ENCODE assay signal across 8 mouse cellular contexts in the genomic region with DNA sequence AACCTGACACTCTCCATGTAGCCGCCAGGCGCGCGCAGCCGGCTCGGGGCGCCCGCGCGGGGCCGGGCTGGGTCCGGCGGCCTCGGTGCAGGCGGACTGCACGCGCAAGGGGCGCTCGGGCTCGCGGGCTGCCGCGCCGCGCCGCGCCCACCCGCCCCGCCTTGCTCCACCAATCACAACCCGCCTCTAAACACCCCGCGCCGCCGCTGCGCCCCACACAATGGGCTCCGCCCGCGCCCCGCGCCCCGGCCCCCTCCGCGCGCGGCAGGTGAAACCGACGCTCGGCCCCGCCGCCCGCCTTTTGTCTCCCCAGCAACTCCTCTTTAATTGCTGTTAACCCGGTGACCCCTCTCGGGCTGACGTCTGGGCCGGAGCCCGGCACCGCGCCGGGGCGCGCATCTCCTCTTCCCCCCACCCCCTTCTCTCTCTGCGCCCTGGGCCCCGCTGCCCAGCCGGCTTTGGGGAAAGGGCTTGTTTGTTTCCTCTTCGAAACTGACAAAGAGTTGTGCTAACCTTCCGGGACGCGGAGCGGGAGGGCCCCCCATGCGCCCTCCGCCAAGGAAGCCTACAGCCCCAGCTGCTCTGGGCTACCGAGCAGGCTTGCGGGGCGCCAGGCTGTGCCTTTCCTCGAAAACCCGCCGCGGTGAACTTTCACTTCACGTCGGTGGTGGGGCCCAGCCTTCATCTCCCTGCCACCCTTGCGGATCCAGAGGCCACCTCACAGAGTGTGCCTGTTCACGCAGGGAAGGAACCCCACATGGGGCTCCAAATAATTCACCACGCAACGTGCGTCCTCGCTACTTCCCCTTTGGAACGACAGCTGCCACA.
DNase-seq lines count a peak whose midpoint lies in the region; ATAC-seq lines count a peak whose summit lies in the region.

No protein-coding gene starts in this region.

- no peaks in the 10 kb centered on the region for H3K36me3 ChIP-seq in forebrain, embryonic 10.5 days (replicated peaks)
- H3K36me3 ChIP-seq in limb, embryonic 11.5 days (ENCODE audit: control insufficient read depth, insufficient read depth, low read length): no peaks in the 10 kb centered on the region
- H3K36me3 ChIP-seq in midbrain, embryonic 10.5 days: no peaks in the 10 kb centered on the region

- ATAC-seq in hematopoietic stem cell, adult 5-6 weeks (replicated peaks in 1 of 2; ENCODE audit: insufficient read depth in 1 of 2, low FRiP score in 2 of 2, low TSS enrichment in 1 of 2, low read depth in 1 of 2, poor library complexity in 2 of 2, severe bottlenecking in 2 of 2): peak; percentile 19 to 56; a peak in 2 of 4 replicates
- ATAC-seq in limb, embryonic 11.5 days (ENCODE audit: insufficient number of reproducible peaks, low FRiP score, low TSS enrichment, low read depth): peak; percentile 88

- no peaks in the 10 kb centered on the region for H3K9me3 ChIP-seq in forebrain, embryonic 10.5 days
- H3K9me3 ChIP-seq in limb, embryonic 11.5 days (ENCODE audit: control insufficient read depth, low read length): no peaks in the 10 kb centered on the region
- H3K9me3 ChIP-seq in midbrain, embryonic 10.5 days (replicated peaks): no peaks in the 10 kb centered on the region

- WGBS in forebrain, embryonic 10.5 days: under 1% methylated on average over 68 of the region's 87 CpGs
- WGBS in limb, embryonic 11.5 days: under 1% methylated on average over 77 of the region's 87 CpGs
- under 1% methylated on average over 83 of the region's 87 CpGs for WGBS in midbrain, embryonic 10.5 days

- peaks cover 31% of the 10 kb centered on the region for H3K27me3 ChIP-seq in forebrain, embryonic 10.5 days (ENCODE audit: poor library complexity, severe bottlenecking)
- peaks cover 17% of the 10 kb centered on the region for H3K27me3 ChIP-seq in limb, embryonic 11.5 days (ENCODE audit: control insufficient read depth, insufficient read depth, low read length)
- peaks cover 12% of the 10 kb centered on the region; the same call in 1 of the 2 replicates for H3K27me3 ChIP-seq in midbrain, embryonic 10.5 days (ENCODE audit: low read depth, poor library complexity, severe bottlenecking)

- H3K9ac ChIP-seq in limb, embryonic 11.5 days (ENCODE audit: low read length): peak overlapping the region; percentile 79

- peak; percentile 75 to 78 for DNase-seq in B cell, adult 2 months
- DNase-seq in Muller cell, postnatal 12 days (ENCODE audit: inconsistent ontology term): peak; percentile 81
- DNase-seq in forebrain, embryonic 10.5 days (ENCODE audit: extremely low spot score, low spot score): peak; percentile 79
- peak; percentile 79 for DNase-seq in limb, embryonic 11.5 days (ENCODE audit: low spot score)
- DNase-seq in midbrain, embryonic 10.5 days (ENCODE audit: low spot score): peak; percentile 85
- peak; percentile 69 for DNase-seq in right cerebral cortex, postnatal 4 days
- no peak for DNase-seq in adipocyte (ENCODE audit: low spot score)

- peak overlapping the region; percentile 96 for H3K27ac ChIP-seq in forebrain, embryonic 10.5 days
- peak overlapping the region; percentile 52; the same call in 1 of the 2 replicates for H3K27ac ChIP-seq in limb, embryonic 11.5 days (replicated peaks; ENCODE audit: low read depth, low read length)
- H3K27ac ChIP-seq in midbrain, embryonic 10.5 days (replicated peaks): peak overlapping the region; percentile 98

- H3K4me2 ChIP-seq in limb, embryonic 11.5 days (ENCODE audit: low read depth, severe bottlenecking): peak overlapping the region; percentile 96

- H3K4me1 ChIP-seq in forebrain, embryonic 10.5 days: peaks cover 89% of the 10 kb centered on the region
- H3K4me1 ChIP-seq in limb, embryonic 11.5 days (ENCODE audit: control insufficient read depth, insufficient read depth, low read length): peaks cover 9% of the 10 kb centered on the region; the same call in 1 of the 2 replicates
- H3K4me1 ChIP-seq in midbrain, embryonic 10.5 days: peaks cover 78% of the 10 kb centered on the region

- H3K4me3 ChIP-seq in forebrain, embryonic 10.5 days: peak overlapping the region; percentile 78
- peak overlapping the region; percentile 61 for H3K4me3 ChIP-seq in limb, embryonic 11.5 days (ENCODE audit: low read depth, low read length)
- peak overlapping the region; percentile 80 for H3K4me3 ChIP-seq in midbrain, embryonic 10.5 days
